Mouse (Mus musculus) common myeloid progenitor, adult 5-6 weeks (primary cell): ENCODE measurements around the gene BC034090. TPM values are rescaled to one million over a fixed set of nuclear protein-coding genes. Genes with fewer than 3 reads are reported as not detected.
A peak's percentile ranks its signal among the peaks of the same experiment; 100 is the strongest.

Source experiments
- ATAC-seq: replicated peaks from 2 replicates; pipeline ENCODE4 v1.8.0; 2016; ENCODE audit warnings: low read depth, mild to moderate bottlenecking, moderate TSS enrichment, inconsistent platforms; ENCODE audit not compliant: poor library complexity, severe bottlenecking
- total RNA-seq: library from RNA; stranded (forward); fragments of 200-1000, 187-1606 nt; gene quantifications from 2 replicates; pipeline ENCODE4 v1.2.3, GENCODE M21; 2017

BC034090 gene
- total RNA-seq, 1 experiment from 2014 or later = not detected

- peak; percentile 31; the same call in 1 of the 2 replicates for ATAC-seq
Measured at GRCm38 (mm10) chr1:155217865-155218541, 26.2 kb downstream of the BC034090 start.

GRCm38 (mm10) chr1:155216844-155217243, 27.4 kb downstream of the BC034090 start:
- ATAC-seq = no peak

- no peak for ATAC-seq
Measured at GRCm38 (mm10) chr1:155216313-155216712, 27.9 kb downstream of the BC034090 start.

GRCm38 (mm10) chr1:155215066-155215764, 29.0 kb downstream of the BC034090 start:
- ATAC-seq = no peak; the same call in 1 of the 2 replicates

- no peak for ATAC-seq
Measured at GRCm38 (mm10) chr1:155213912-155214311, 30.3 kb downstream of the BC034090 start.

- ATAC-seq = no peak
Measured at GRCm38 (mm10) chr1:155212936-155213774, 31.1 kb downstream of the BC034090 start.

GRCm38 (mm10) chr1:155212493-155212892, 31.8 kb downstream of the BC034090 start:
- no peak for ATAC-seq

GRCm38 (mm10) chr1:155212081-155212480, 32.2 kb downstream of the BC034090 start:
- ATAC-seq = no peak; the same call in 1 of the 2 replicates

GRCm38 (mm10) chr1:155211017-155211416, 33.2 kb downstream of the BC034090 start:
- no peak for ATAC-seq

GRCm38 (mm10) chr1:155210011-155210763, 34.1 kb downstream of the BC034090 start:
- peak; percentile 26 for ATAC-seq

GRCm38 (mm10) chr1:155207859-155208258, 36.4 kb downstream of the BC034090 start:
- no peak for ATAC-seq

- ATAC-seq = peak; percentile 53
Measured at GRCm38 (mm10) chr1:155205822-155206660, 38.2 kb downstream of the BC034090 start.

- ATAC-seq = no peak
Measured at GRCm38 (mm10) chr1:155205311-155205710, 38.9 kb downstream of the BC034090 start.

- ATAC-seq = no peak
Measured at GRCm38 (mm10) chr1:155204560-155205162, 39.6 kb downstream of the BC034090 start.

GRCm38 (mm10) chr1:155203954-155204353, 40.3 kb downstream of the BC034090 start:
- ATAC-seq = no peak

GRCm38 (mm10) chr1:155203101-155203500, 41.1 kb downstream of the BC034090 start:
- no peak for ATAC-seq

- ATAC-seq = no peak
Measured at GRCm38 (mm10) chr1:155202472-155202871, 41.8 kb downstream of the BC034090 start.

GRCm38 (mm10) chr1:155201914-155202313, 42.3 kb downstream of the BC034090 start:
- no peak for ATAC-seq
